Mouse (Mus musculus) spleen, postnatal 10 days (tissue): ENCODE measurements around the gene Ugt1a2.

Experiments used
- DNase-seq, 2 experiments: peaks; one replicate each; pipeline ENCODE4 v3.0.0; 2021 to 2022; ENCODE audit warnings: low spot score in 2 of 2

Gene Ugt1a2

DNA sequence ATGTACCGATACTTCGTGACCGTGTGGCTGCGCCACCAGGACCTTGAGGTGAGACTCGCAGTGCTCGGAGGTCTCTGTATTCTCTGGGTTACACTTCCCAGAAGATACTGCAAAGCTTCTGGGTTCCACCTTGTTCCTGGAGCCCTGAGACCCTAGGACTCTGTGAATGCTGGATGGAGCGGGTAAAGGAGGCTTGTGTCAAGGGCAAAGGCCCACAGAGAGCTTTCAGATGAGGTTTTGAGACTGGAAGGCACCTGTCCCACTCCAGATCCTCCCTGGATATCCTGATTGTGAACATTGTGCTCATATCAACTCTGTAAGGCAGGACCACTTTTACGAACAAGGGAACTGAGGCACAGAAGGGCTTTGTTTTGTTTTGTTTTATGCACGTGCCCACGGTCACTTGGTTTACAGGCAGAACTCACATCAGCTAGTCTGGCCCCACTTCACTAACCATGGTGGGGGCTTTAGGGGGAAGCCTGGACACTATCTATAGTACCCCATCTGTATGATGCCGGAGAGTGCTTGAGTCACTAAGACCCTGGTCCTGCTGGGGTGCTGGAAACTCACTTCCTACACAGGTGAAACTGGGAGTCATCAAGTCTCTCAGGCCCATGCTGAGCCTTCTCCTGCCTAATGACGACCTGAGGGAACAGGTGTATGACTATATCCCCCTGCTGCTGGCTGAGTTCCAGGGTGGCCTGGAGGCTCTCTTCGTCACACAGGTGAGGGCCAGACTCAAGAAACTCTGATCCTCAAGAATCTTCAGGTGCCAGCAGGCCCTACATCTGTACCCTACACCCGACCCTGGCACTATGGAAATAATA lies 33.2 kb downstream of the Ugt1a2 start:
- DNase-seq, result no peak

DNA sequence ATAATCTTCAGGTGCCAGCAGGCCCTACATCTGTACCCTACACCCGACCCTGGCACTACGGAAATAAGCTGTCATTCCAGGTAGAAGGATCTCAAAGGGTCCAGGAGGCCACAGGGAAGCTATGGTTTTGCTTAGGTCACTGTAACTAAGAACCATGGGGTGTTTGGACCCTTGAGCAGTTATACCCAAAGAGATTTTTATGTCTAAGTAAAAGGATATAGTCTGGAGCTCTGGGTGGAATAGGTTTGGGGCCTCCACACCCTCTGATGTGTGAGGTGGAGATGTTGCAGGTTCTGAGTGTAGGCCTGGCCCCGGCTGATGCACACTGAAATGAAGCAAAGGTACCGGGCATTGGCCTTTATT lies 33.8 kb downstream of the Ugt1a2 start:
- DNase-seq, result no peak

DNA sequence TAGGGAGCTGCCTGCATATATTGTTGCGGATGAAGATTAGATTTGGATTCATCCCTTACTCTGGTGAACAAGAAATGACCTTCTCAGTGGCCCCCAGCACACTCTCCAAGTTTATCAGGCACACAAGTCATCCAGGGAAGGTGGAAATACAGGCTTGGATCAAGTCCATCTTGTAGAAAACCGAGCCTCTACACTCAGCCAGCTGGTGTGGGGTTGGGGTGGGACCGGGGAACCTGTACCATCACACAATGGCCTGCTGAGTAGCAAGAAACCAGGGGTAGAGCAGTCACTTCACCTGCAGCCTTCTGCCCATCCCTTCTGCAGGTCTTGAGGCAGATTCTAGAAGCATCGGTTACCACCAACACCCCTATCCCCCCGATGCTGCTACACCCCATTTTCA lies 34.2 kb downstream of the Ugt1a2 start:
- no peak for DNase-seq

DNA sequence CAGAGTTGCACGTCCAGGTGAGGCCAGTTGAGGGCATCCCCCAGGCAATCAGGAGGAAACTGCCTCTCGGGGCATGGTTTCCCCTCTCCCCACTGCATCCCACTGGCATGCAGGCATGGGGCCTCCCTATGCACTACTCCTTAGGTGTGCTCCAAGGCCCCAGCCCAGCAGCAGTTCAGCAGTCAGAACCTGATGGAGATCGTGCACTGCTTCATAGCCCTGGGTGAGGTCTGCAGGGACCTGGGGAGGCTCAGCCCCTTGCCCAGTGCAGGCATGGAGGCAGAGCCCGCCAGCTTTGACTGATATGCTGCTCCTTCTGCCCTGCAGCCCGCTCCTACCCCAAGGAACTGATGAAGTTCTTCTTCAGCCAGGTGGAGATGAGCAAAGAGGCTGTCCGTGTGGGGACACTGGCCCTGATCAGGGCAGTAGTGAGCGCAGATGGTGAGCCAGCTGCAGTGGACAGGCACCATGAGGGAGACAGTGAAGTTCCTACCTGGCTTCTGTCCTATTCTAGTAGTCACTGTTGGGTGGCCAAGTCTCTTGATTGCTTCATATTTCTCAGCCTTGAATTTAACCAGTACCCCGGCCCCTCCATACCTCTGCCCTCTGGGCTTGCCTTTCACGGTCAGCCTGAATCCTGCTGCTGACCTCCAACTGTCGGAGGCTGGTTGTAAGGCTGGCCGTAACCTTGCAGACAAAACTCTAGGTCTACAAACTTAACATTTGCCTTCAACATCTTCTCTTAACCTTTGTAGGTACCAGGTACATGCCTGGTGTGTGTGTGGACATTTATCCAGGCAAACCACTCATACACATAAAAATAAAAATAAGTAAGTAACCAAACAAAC lies 34.9 kb downstream of the Ugt1a2 start:
- no peak for DNase-seq

DNA sequence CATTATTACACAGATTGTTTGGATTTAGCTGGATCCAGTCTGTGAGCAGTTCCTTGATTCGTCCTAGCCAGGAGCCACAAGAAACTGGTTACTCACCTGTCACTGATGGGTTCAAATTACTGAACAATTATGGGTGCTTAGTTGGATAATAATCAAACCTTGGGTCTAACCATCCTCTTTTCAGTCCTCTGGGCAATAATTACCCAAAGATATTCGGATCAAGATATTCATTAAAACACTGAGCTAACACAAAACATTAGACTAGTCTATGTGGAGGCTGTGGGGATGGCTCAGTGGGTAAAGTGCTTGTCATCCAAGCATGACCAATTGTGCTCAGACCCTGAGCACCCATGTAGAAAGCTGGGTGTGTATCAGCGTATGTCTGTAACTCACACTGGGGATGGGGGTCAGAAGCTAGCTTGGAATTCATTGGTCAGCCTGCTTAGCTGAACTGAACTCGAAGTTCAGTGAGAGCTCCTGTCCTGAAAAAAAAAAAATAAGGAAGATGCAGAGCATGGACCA lies 35.6 kb downstream of the Ugt1a2 start:
- no peak for DNase-seq

DNA sequence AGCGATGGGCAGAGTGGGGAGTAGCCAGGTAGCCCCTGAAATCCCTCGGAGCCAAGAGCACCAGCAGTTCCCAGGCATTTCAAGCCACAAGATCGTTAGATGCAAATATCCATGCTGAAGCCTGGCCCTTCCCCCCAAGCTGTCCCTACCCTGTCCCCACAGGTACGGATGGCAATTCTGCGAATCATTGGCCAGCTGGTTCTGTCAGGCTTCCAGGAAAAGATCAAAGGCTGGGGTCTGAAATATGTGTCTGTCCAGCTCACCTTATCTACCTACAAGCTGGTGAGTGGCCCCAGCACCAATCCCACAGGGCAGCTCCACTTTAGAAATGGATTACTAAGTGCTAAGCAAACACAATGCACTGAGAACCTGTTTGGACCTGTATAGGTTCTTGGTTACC lies 36.9 kb downstream of the Ugt1a2 start:
- DNase-seq, result no peak

DNA sequence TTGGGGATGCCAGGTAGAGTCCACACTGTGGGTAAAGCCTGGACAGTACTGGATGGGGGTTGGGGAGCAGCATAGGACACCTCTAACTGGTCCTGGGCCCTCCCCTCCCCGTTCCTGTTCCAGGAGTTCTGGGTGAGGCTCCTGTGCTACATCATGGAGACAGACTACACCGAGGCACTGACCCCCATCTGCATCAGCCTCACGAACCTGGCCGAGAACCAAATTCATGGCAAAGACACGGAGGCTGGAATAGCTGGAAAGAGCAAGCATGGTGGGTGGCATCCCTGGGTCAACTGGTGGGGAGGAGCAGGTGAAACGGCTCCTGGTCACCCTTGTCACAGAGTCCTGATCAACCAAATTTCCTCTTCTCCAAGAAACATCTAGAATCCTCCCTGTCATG lies 38.4 kb downstream of the Ugt1a2 start:
- no peak for DNase-seq

DNA sequence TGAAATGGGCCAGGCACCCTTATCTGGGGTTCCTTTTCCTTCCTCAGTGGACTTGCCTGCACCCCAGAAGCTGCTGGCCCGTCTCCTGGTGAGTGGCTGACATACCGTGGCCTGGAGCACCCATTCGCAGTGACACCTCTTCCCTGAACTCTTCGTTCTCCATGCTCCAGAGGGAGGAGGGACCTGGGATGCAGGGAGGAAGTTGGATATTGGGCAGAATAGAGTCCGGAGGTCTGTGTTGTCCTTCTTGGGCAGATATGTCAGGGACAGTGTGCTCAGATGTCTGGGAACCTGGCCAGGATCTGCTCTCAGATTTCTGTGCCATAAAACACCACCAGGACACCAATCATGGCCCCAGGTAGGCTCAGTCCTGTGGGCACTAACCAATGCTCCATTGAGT lies 39.7 kb downstream of the Ugt1a2 start:
- DNase-seq, result no peak

DNA sequence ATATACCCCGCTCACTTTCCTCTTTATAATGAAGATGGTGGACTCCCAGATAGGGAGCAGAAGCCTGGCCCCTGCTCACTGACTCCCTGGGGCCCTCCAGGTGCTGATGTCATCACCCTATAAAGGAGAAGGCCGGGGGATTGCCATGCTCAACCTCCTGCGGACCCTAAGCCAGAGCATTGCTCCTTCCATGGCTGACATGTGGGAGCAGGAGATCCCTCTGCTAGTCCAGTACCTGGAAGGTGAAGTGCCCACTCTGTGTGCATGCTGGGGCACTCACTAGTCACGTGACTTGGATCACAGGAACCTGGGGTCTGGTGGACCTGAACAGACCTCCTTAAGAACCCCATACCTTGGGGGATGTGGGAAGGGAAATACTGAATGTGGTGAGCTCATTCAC lies 40.2 kb downstream of the Ugt1a2 start:
- DNase-seq, result no peak

DNA sequence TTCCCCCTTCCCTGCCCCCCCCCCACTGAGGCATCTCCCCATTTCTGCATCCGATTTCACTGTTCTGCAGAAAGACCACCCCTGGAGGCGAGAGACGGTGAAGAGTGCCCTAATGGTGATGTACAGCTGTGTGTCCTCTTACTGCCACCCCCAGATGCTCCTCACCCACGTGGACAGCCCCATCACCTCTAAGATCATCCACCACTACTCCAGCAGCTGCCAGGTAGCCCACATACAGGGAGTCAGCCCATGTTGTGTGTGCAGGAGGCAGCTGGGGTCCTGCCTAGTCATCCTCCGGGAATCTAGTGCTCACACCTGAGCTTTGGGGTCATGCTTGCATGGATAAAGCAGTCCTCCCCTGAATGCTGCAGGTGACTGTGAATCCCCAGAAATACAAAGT lies 43.5 kb downstream of the Ugt1a2 start:
- DNase-seq, result no peak

DNA sequence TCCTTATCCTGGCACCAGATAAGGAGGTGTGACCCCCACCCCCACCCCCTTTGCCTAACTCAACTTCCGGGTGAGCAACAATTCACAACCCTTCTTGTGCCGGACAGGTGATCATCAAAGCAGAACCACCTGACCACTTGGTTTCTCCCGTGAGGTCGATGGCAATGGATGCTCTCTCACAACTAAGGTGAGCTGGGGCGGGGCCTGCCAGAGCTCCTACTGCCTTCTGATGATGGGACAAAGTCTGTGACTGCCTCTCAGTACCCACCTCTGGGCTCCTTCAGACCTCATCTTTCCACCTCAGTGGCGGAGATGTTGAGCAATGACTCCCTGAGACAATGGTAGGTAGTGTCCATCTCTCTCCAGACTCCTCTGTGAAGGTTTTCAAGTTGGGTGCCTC lies 45.5 kb downstream of the Ugt1a2 start:
- DNase-seq, result no peak

DNA sequence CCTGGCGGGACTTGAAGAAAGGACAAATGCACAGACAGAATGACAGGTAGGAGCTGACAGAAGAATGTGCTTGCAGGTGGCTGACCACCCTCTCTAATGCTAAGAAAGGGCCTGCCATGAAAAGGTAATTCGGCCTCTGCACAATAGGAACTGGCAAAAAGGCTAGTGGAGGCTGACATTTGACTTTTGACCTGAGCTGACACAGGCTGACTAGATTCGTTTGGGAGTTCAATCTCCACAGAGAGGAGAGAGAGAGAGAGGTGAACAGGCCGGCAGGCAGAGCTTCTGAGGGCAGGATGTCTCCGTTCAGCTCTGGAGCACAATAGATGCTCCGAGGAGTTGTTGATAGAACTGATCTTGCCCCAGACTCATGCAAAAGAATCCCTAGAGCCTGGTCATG lies 46.0 kb downstream of the Ugt1a2 start:
- no peak for DNase-seq

DNA sequence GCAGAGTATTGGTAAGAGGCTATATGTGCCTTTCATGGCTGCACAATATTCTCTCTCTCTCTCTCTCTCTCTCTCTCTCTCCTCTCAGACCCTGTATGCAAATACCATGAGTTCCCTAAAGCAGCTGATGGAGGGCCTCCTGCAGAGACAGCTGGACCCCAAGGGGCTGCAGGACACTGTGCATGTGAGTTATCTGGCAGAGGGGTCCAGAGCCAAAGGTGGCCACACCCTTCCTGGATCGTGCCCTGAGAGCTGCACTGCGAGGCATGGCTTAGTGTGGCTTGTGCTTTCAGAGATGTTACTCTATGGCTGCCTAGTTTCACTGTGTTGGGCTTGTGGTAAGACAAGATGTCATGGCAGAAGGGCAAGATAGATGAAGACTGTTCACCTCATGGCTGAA lies 47.3 kb downstream of the Ugt1a2 start:
- no peak for DNase-seq

DNA sequence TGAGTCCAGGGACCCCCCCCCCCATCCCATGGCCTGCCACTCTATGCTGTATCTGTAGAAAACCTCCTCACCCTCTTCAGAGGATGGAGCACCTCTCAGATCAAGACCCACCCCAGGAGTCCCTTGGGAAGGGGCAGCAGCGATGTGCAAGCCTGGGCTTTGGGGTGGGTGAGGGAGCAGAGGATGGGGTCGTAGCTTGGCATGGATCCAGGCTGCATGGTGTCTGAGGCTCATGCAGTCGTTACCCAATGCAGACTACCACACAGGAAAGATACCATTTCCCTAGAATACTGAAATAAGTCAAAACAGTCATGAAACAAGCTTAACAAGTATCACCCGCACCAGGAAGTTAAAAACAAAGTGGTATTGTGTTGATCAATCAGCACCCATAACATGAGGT lies 48.3 kb downstream of the Ugt1a2 start:
- DNase-seq, result no peak

DNA sequence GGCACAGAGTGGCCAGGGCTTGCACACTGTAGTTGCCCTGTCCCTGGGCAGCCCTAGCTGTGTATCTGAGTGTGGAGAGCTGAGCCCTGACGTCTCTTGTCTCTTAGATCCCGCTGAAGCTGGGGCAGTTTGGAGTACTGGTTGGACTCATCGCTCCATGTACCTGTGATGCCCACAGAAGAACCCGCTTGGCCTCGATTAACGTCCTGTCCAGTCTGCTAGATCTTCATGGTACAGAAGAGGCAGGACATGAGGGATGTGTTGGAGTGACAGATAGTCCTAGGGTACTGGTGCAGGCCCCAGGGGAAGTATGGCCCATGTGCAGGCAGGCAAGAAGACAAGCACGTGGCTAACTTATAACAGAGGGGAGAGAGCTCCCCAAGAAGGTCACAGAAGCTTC lies 49.2 kb downstream of the Ugt1a2 start:
- no peak for DNase-seq

DNA sequence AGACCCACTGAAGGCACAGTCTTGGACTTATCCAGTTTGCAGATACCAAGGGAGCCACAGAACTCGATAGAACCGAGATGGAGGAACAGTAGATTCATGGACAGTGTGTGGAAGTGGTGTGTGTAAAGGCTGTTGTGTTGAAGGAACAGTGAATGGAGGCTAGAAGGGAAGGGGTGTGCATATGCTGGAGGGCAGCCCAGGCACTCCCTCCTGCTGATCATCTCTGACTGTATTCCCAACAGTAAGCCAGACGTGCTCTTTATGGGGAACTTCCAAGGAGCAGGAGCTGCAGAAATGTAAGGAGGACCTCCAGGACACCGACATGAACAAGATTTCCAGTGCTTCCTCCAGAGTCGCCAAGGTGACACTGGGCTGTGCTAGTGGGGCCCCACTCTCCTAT lies 49.6 kb downstream of the Ugt1a2 start:
- DNase-seq, result no peak

DNA sequence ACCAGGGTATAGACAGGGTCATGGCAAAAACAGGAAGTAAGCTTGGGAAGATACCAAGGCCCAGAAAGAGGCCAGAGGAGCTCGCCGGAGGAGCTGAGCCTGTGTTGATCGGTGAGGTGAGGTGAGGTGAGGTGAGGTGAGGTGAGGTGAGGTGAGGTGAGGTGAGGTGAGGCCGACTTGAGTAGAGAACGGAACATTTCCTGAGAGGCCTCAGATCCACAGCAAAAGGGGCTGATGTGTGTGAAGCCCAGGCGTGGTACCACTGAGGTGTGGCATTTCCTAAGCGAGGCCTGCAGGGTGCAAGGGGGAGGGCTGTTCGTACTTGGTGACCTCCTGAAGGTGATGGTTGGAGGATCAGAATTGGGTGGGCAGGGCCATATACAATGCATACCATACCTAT lies 52.7 kb downstream of the Ugt1a2 start:
- no peak for DNase-seq

DNA sequence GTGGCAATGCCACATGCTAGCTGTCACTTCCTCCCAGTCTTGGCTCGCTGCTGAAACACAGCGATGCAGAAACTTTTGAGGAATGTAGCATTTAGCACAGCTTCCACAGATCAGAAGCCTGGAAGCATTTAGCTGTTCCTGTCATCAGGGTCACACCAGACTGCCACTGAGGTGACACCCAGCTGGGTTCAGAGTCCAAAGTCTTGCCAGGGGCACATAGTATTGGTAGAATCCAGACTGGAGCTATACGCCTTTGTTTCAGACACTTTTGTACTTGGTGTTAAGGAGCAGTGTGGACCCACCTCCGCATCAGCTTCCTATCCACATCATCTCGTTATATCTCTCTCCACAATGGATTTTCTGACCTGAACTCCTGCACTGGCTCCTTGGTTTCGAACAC lies 53.1 kb downstream of the Ugt1a2 start:
- no peak for DNase-seq

DNA sequence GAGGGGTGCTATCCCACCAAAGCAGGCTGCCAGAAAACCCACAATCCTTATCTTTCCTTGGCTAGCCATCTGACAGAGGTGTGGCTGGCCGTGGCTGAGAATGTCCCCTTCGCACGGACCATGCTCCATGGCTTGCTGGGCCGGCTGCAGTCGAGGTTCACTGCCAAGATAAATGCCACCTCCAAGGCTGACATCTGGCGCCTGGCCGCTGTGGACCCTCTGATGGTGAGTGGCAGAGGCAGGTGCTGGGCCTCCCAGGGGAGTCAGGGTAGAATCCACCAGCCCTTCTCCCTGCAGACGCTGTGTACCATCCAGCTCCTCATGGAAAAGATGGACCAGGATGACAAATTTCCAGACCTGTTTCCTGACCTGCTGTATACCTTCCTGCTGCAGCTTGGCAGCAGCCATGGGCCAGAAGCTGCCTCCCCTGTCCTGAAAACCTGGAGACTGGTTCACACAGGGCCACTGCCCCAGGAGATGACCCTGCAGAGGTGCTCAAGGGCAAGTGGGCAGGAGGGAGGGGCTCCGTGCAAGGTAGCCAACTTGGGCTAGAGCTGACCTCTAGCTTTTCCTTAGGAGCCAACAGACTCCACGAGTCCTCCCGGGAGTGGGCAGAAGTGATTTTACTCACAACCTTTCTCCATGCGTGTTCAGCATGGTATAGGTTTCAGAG lies 54.5 kb downstream of the Ugt1a2 start:
- DNase-seq, result no peak

DNA sequence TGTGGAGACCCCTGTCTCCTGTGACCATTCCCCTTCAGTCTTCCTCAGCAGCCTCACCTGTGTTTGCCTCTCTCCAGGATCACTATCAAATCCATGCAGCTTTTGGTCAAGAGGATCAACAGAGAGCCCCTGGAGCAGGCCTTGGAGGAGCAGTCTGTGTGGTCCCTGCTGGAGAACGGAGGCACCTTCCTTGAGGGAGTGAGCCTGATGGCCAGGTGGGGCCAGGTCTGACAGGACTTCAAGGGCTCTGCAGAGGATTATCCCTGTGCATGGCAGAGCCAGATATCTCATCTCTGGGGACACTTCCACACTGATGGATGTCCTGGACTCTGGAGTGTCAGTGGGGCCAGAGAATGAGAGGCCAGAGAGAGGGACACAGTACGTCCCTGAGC lies 55.1 kb downstream of the Ugt1a2 start:
- DNase-seq, result no peak

DNA sequence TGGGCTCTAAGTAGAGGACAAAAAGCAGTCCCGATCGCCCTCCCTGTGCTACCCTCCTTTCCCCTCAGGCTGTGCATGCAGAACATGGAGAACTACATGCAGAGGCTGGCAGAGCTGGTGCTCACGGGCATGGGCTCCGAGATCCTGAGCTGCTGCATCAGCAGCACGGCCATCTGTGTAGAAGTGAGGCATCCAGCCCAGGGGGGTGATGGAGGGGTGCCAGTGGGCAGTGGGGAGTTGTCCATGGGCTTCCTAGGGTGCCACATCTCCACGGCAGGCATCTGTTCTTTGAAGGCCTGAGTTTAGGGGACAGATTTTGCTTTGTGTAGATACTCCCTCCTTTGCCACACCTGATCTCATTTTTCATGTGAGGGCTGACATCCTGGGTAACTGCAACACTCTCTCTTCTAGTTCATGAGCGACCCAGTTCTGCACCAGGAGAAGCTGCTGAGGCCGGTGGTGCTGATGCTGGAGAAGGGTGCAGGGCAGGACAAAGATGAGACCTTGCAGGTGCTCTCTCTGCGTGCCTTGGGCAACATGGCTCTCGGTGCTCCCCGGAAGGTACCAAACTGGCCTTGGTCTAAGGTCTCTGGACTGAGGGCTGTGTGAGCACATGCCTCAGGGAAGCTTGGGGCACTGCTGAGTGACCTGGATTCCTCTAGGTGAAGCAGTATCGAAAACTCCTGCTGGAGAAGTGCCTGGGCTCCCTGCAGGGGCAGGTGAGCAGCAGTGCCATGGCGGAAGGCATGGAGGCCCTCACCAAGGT lies 55.8 kb downstream of the Ugt1a2 start:
- DNase-seq, result no peak
